Mouse (Mus musculus): Measurements from ENCODE around the gene Fam213b.

GRCm38 (mm10) chr4:154934800-154935199 is 35.9 kb upstream of the Fam213b start:
- no peak for TF ChIP-seq CTCF (IDR thresholded peaks at IDR 0.05; ENCODE audit: low read depth)
- TF ChIP-seq EP300 (IDR thresholded peaks at IDR 0.05; ENCODE audit: low read depth) = no peak

Data from heart, postnatal 0 days (tissue).